Mouse (Mus musculus) CH12.LX (cell line): ENCODE measurements around the gene Clec2h.

Experiments used
- CHD1 ChIP-seq: IDR thresholded peaks from 2 replicates; pipeline ENCODE4 v1.6.1; 2012; ENCODE audit warnings: low read depth, low read length, improper control_type of control experiment, inconsistent platforms
- NELFE ChIP-seq: IDR thresholded peaks from 2 replicates; pipeline ENCODE4 v1.6.1; 2011; ENCODE audit warnings: low read depth, low read length, improper control_type of control experiment
- POLR2A ChIP-seq: IDR thresholded peaks from 2 replicates; pipeline ENCODE4 v1.6.1; 2011; ENCODE audit warnings: low read depth, mild to moderate bottlenecking, improper control_type of control experiment, low read length
- RCOR1 ChIP-seq: conservative IDR thresholded peaks from 2 replicates; pipeline ENCODE4 v1.6.1; 2012; ENCODE audit warnings: low read depth, mild to moderate bottlenecking, inconsistent platforms, low read length, improper control_type of control experiment
- TBP ChIP-seq: conservative IDR thresholded peaks from 2 replicates; pipeline ENCODE4 v1.6.1; 2011; ENCODE audit warnings: low read depth, low read length, improper control_type of control experiment
- TCF12 ChIP-seq: IDR thresholded peaks from 2 replicates; pipeline ENCODE4 v1.6.1; 2014; ENCODE audit warnings: low read depth, mild to moderate bottlenecking, inconsistent platforms, low read length, improper control_type of control experiment

GRCm38 (mm10) chr6:128679574-128679973, 17.4 kb downstream of the Clec2h start:
- TF ChIP-seq RCOR1 (no peak), CHD1 (no peak), TCF12 (no peak), TBP (no peak), NELFE (no peak), POLR2A (no peak)
